Mouse (Mus musculus): Measurements from ENCODE around the gene Gm13030. TPM values are rescaled to one million over a fixed set of nuclear protein-coding genes. Genes with fewer than 3 reads are reported as not detected.
"Not testable (repeated sequence)": the region's sequence is repeated elsewhere in the genome, so short reads cannot be mapped to it uniquely, and the experiment has no call there.

The Gm13030 gene
- polyA plus RNA-seq (2015; fragmentation: Nextera tagmentation; extraction: Ambion mirVana) = not detected in 2 replicates

DNA sequence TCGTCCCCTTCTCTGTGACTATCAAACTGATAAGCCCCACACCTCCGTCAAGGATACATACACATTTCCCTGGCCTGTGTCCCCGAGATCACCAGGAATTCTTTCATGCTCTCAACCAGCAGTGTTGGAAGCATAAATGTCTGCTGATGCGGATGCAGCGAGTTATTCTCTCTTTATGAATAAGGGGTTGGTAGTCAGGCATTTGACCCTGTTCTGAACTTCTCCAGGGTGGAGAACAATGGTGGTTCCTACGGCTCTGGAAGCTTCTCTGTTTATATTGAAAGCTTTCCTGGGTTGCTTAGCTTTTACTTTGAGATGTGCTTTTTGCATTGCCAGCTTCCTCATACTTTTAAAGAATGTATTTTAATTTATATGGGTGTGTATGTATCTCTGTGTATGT is at the start of gene Gm13030:
Gm13030 (minus strand) TSS at position 101 of the 400 bp plus-strand sequence.
- WGBS = 85% methylated on average over 6 of the region's 6 CpGs
- ATAC-seq = no peak

DNA sequence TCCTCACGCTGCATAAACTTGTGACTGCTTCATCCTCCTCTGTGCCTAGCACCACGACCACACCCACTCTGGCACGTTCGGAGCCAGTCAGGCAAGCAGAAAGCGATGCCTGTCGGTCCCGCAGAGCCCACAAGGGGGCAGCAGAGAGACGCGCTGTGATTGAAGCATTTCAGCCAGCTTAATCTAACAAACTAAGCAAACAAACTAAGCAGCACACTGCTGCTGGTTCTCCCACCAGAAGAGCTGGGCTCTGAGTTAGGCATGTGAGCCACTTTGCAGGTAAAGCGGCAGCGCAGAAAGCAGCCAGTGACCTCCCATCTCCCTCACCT is 48.3 kb upstream of the Gm13030 start:
- no peak overlapping the region for H3K27ac ChIP-seq
- WGBS = 2% methylated on average over 11 of the region's 11 CpGs
- peak overlapping the region; percentile 26 for H3K4me3 ChIP-seq (replicated peaks)
- peak; percentile 84 for ATAC-seq
- H3K4me1 ChIP-seq (replicated peaks) = peaks cover 8% of the 10 kb centered on the region
- peak overlapping the region; percentile 51 for H3K4me2 ChIP-seq (replicated peaks)
- no peaks in the 10 kb centered on the region for H3K36me3 ChIP-seq
- no peaks in the 10 kb centered on the region for H3K27me3 ChIP-seq
- peak overlapping the region; percentile 42; the same call in 1 of the 2 replicates for H3K9ac ChIP-seq (replicated peaks)
- H3K9me3 ChIP-seq = peaks cover 3% of the 10 kb centered on the region; the same call in 1 of the 2 replicates

More for the DNA sequence above, at the start of gene Gm13030:
- Histone ChIP-seq H3K9me3 (no peaks in the 10 kb centered on the region), H3K4me1 (replicated peaks) (no peaks in the 10 kb centered on the region), H3K27me3 (no peaks in the 10 kb centered on the region), H3K27ac (no peak within 1 kb of the TSS), H3K36me3 (no peaks in the 10 kb centered on the region), H3K9ac (replicated peaks) (no peak within 1 kb of the TSS), H3K4me2 (replicated peaks) (no peak within 1 kb of the TSS), H3K4me3 (replicated peaks) (no peak within 1 kb of the TSS)

DNA sequence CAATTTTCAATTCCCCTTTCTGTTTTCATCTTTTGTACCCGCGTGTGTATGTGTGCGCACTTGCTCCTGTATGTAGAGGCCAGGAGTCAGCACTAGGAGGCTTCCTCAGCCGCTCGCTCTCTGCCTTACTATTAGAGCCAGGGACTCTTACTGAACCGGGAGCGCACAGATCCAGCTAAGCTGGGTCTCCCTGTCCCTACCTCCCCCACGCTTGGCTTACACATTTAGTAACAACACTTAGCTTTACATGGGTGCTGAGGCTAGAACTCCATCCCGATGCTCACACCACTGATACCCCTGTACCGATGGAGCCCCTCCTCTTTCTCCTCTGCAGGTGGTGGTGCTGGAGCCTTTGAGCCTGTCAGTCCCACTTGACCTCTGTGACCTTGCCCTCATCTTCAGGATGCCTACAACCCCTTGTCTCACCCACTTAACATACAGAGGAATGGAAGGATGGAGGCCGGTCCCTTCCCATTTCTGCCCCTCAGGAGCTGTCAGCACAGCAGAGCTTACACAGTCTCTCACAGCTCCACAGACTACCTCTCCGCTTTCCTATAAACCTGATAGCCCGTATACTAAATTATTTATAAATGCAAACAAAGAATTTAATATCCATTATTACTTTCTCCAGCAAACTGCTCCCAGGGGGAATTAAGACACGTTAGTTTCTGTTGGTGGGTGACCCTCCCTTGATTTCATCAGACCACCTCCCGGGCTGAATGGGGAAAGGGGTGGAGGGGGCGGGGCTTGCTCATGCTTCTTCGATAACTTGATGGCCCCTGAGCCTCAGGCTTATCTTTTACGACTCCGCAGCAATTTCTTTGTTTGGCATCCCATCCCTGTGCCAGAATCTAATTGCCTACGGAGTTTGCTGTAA is 47.7 kb upstream of the Gm13030 start:
- no peaks in the 10 kb centered on the region for H3K36me3 ChIP-seq
- H3K9ac ChIP-seq (replicated peaks) = peak overlapping the region; percentile 42
- 30% methylated on average over 20 of the region's 20 CpGs for WGBS
- ATAC-seq = peak; percentile 79
- peak overlapping the region; percentile 51 for H3K4me2 ChIP-seq (replicated peaks)
- no peaks in the 10 kb centered on the region for H3K27me3 ChIP-seq
- peaks cover 3% of the 10 kb centered on the region; the same call in 1 of the 2 replicates for H3K9me3 ChIP-seq
- peak overlapping the region; percentile 26 for H3K4me3 ChIP-seq (replicated peaks)
- peaks cover 8% of the 10 kb centered on the region for H3K4me1 ChIP-seq (replicated peaks)
- no peak overlapping the region for H3K27ac ChIP-seq

DNA sequence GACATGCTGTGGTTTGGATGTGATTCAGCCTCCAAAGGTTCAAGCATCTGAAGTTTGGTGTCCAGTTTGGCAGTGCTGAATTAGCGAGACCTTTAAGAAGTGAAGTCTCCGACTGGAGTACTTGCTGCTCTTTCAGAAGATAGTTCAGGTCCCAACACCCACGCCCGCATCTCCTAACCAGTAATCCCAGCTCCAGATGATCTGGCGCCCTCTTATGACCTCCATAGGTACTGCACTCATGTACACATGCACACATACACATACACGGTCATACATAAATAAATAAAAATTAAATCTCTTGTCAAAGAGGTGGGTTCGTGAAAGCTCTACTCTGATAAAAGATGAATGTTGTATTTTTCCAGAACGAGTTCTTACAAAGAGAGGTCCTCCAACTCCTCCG is 43.5 kb upstream of the Gm13030 start:
- no peak overlapping the region for H3K9ac ChIP-seq (replicated peaks)
- no peak overlapping the region for H3K4me2 ChIP-seq (replicated peaks)
- no peaks in the 10 kb centered on the region for H3K27me3 ChIP-seq
- WGBS = 87% methylated on average over 9 of the region's 9 CpGs
- no peak overlapping the region for H3K4me3 ChIP-seq (replicated peaks)
- H3K9me3 ChIP-seq = peaks cover 3% of the 10 kb centered on the region; the same call in 1 of the 2 replicates
- ATAC-seq = no peak
- H3K4me1 ChIP-seq (replicated peaks) = peaks cover 16% of the 10 kb centered on the region
- no peak overlapping the region for H3K27ac ChIP-seq
- H3K36me3 ChIP-seq = no peaks in the 10 kb centered on the region

DNA sequence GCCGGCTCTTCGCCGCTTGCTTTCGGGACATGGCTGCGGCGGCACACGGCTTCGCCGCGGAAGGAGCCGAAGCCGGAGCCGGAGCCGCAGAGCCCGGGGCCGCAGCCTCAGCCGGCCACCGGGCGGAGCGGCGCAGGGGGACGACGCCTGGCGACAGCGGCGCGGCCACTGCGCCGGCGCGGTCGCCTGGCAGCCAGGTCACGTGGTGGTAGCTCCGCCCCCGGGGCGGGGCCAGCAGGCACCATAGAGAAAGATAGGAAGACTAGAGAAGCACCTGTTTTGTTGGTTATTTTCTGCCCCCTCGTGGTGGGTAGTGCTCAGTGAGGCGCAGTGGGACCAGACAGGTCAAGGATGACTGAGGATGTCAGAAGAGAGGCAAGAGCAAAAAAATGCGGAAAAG is 40.0 kb upstream of the Gm13030 start, which contains the start of gene Otud3:
Otud3 (minus strand) TSS at position 149 of the 400 bp plus-strand sequence.
- under 1% methylated on average over 39 of the region's 39 CpGs for WGBS
- Histone ChIP-seq H3K27me3 (no peaks in the 10 kb centered on the region), H3K4me1 (replicated peaks) (peaks cover 29% of the 10 kb centered on the region), H3K9me3 (peaks cover 3% of the 10 kb centered on the region; the same call in 1 of the 2 replicates), H3K4me3 (replicated peaks) (peak within 1 kb of the TSS; percentile 86), H3K27ac (peak within 1 kb of the TSS; percentile 72; the same call in 1 of the 2 replicates), H3K36me3 (peaks cover 8% of the 10 kb centered on the region), H3K4me2 (replicated peaks) (peak within 1 kb of the TSS; percentile 98), H3K9ac (replicated peaks) (peak within 1 kb of the TSS; percentile 92)
- ATAC-seq = peak; percentile 97

DNA sequence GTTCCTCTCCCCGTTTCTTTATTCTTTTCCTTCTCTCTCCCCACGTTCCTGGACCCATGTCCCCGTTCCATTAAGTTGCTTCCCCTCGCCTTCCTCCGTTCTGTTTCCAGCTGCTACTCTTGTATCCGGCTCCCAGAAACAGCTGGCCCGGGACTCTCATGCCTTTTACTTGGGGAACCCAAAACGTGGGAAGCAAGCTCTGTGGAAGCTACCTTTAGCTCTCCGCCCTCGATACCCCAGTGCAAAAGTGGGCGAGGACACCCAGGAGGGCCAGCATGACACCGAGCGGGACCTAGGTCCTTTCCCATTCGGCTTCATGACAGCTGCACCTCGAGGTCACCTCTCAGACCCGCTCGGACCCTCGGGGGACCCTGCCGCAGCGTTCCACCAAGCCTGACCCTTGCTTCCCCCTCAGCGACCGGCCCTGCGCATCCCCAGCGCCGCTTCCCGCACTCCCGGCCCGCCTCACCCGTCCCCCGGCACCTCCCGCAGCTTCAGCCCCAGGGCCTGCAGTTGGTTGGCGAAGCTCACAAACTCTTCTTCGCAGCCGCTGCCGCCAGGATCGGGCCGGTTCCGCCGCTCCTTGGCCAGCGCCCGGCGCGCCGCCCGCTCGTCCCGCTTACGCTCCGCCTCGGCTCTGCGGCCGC is 39.5 kb upstream of the Gm13030 start:
- Histone ChIP-seq H3K4me1 (replicated peaks) (peaks cover 29% of the 10 kb centered on the region), H3K27me3 (no peaks in the 10 kb centered on the region), H3K9me3 (peaks cover 3% of the 10 kb centered on the region; the same call in 1 of the 2 replicates), H3K4me3 (replicated peaks) (peak overlapping the region; percentile 86), H3K27ac (peak overlapping the region; percentile 72; the same call in 1 of the 2 replicates), H3K9ac (replicated peaks) (peak overlapping the region; percentile 92), H3K4me2 (replicated peaks) (peak overlapping the region; percentile 98), H3K36me3 (peaks cover 10% of the 10 kb centered on the region)
- ATAC-seq = peak; percentile 73
- under 1% methylated on average over 52 of the region's 52 CpGs for WGBS

DNA sequence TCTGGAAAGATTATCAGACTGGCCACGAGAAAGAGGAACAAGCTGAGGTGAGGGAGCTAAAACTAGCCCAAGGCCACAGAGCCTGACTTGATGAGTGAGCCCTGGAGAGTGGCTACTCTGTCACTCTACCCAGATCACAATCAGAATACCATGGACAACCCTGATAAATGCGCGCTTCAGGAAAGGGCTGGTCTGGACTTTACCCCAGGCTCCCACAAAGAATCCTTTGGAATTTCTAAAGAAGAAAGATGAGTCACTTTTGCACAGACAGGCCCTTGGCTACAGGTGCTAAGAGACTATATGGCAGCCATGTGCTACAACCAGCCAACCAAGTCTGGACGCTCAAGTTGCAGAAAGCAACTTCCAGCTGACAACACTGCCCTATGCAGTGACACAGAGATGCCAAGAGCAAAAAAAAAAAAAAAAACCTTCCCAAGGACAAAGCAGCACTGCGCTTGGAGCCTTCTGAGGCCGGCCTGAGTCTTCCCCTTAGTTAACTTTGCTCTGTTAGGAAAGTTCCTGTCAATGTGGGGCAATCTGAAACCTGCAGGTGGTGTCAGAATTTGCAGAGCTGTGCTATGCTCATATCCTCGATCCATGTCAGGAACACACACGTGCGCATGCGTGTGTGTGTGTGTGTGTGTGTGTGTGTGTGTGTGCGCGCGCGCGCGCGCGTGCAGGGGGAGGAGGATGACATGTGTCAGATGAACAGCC is 32.0 kb upstream of the Gm13030 start:
- ATAC-seq = no peak
- WGBS = 94% methylated on average over 18 of the region's 18 CpGs
- Histone ChIP-seq H3K36me3 (peaks cover 82% of the 10 kb centered on the region), H3K4me1 (replicated peaks) (peaks cover 6% of the 10 kb centered on the region), H3K4me2 (replicated peaks) (no peak overlapping the region), H3K27me3 (no peaks in the 10 kb centered on the region), H3K9me3 (no peaks in the 10 kb centered on the region), H3K4me3 (replicated peaks) (no peak overlapping the region), H3K27ac (no peak overlapping the region), H3K9ac (replicated peaks) (no peak overlapping the region)

DNA sequence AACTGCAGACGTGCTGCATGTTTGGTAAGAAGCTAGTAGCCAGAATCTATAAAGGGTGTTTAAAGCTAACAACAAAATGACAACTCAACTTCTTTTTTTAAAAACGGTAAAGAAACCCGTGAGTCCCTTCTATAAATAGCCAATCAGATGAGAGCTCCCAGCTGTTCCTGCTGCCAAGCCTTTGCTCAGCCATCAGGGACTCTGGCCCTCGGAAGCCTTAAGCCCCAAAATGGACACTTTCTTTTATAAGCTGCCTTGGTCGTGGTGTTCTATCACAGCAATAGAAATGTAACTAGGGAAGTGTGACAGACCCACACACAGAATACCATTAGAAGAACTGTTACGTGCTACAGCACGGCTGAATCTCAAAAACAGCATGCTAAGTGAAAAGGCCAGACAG is 25.6 kb upstream of the Gm13030 start:
- WGBS = 82% methylated on average over 7 of the region's 7 CpGs
- Histone ChIP-seq H3K4me3 (replicated peaks) (no peak overlapping the region), H3K27ac (no peak overlapping the region)

DNA sequence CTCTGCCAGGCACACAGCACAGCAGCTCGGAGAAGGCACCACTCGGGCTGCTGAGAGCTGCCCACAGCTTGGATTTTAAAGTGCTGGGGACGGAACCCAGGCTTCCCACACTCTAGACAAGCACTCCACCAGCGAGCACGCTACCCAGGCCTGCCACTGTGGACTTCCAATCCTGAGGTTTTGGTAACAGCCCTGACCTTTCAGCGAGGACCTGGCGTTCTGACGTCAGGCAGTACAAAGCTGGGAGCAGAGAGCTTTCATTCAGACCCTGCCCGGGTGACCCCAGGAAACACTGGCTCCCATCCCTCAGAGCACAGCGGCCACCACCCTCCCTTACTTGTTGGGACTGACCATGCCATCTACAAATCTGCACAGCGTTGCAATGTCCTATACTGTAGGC is 20.0 kb upstream of the Gm13030 start:
- H3K27ac ChIP-seq; H3K4me1 ChIP-seq (replicated peaks); H3K27me3 ChIP-seq; H3K4me2 ChIP-seq (replicated peaks); ATAC-seq; H3K9ac ChIP-seq (replicated peaks); H3K9me3 ChIP-seq; H3K4me3 ChIP-seq (replicated peaks): not testable (repeated sequence)
- WGBS = 88% methylated on average over 11 of the region's 11 CpGs
- peaks cover 90% of the 10 kb centered on the region for H3K36me3 ChIP-seq

More for the DNA sequence above, 25.6 kb upstream of the Gm13030 start:
- peaks cover 96% of the 10 kb centered on the region for H3K36me3 ChIP-seq
- no peak overlapping the region for H3K9ac ChIP-seq (replicated peaks)
- no peak overlapping the region for H3K4me2 ChIP-seq (replicated peaks)
- no peak for ATAC-seq
- H3K9me3 ChIP-seq = no peaks in the 10 kb centered on the region
- no peaks in the 10 kb centered on the region for H3K4me1 ChIP-seq (replicated peaks)
- H3K27me3 ChIP-seq = no peaks in the 10 kb centered on the region

DNA sequence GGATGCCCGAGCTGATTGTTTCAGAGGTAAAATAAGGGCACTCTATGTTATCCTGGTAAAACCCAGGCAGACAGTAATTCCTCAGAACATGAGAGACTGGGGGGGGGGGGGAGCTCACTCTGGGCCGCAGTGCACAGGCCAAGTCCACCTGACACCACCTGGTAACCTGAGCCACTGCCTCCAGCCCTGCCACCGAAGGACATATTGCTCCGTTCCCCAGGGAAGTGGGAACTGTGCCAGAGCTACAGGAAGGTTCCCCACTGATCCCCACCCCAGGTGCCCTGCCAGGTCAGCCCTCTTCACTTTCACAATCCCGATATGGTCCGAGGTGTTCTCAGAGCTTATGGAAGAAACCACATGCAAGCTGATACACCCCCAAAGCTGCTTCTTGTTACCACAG is 18.9 kb upstream of the Gm13030 start:
- H3K9ac ChIP-seq (replicated peaks) = no peak overlapping the region
- no peak overlapping the region for H3K4me3 ChIP-seq (replicated peaks)
- H3K27ac ChIP-seq = no peak overlapping the region
- H3K4me2 ChIP-seq (replicated peaks) = no peak overlapping the region
- no peaks in the 10 kb centered on the region for H3K27me3 ChIP-seq
- H3K36me3 ChIP-seq = peaks cover 78% of the 10 kb centered on the region
- ATAC-seq = no peak
- H3K9me3 ChIP-seq = no peaks in the 10 kb centered on the region
- WGBS = 95% methylated on average over 6 of the region's 6 CpGs
- 0 out of 2 replicates have a peak, but pooled peaks cover 8% of the 10 kb centered on the region for H3K4me1 ChIP-seq (replicated peaks)

DNA sequence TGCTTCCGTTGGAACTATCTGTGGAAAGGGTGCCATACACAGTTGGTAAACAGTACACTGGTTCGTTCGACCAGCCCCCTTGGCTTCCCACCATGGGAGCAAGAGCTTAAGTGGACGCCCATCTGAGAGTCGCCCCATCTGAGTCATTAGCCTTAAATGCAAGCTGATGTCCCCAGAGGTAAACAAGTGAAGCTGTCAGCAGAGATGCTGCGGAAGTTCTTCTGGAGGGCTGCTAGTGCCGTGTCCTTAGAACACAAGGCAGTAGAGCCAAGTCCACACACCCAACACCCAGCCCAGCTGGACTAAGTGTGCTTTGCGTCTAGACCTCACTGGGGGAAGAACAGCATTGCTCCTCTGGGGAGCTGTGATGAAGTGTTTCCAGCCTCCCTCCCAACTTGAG is 15.9 kb upstream of the Gm13030 start:
- Histone ChIP-seq H3K36me3 (peaks cover 48% of the 10 kb centered on the region), H3K4me1 (replicated peaks) (0 out of 2 replicates have a peak, but pooled peaks cover 8% of the 10 kb centered on the region), H3K4me3 (replicated peaks) (no peak overlapping the region), H3K9ac (replicated peaks) (no peak overlapping the region), H3K27me3 (no peaks in the 10 kb centered on the region), H3K9me3 (no peaks in the 10 kb centered on the region), H3K27ac (no peak overlapping the region), H3K4me2 (replicated peaks) (no peak overlapping the region)
- ATAC-seq = no peak
- 67% methylated on average over 8 of the region's 8 CpGs for WGBS

All from midbrain, embryonic 13.5 days (tissue).